Mouse (Mus musculus) brain, embryonic 14.5 days (tissue): ENCODE data around the gene Clhc1.

ENCODE experiments used
- CTCF ChIP-seq: fragments of 200-500 bp; IDR thresholded peaks from 2 replicates; pipeline ENCODE4 v1.5.1; 2012; ENCODE audit warnings: inconsistent platforms, mild to moderate bottlenecking, moderate library complexity, borderline replicate concordance; ENCODE audit not compliant: insufficient read depth, insufficient read length; ENCODE audit errors: extremely low read depth
- POLR2A ChIP-seq: fragments of 200-500 bp; IDR thresholded peaks from 2 replicates; pipeline ENCODE4 v1.6.1; 2012; ENCODE audit warnings: mild to moderate bottlenecking, inconsistent platforms, borderline replicate concordance; ENCODE audit not compliant: poor library complexity, insufficient read depth, insufficient read length, severe bottlenecking; ENCODE audit errors: extremely low read depth

GRCm38 (mm10) chr11:29514682-29515412, 32.9 kb upstream of the Clhc1 start, which contains the start of gene Prorsd1:
- TF ChIP-seq CTCF: no peak
- no peak for TF ChIP-seq POLR2A
